Mouse (Mus musculus) hindlimb bud, embryonic 11.5 days (tissue): Measurements from ENCODE around the gene Izumo2.
"Not testable (repeated sequence)": the region's sequence is repeated elsewhere in the genome, so short reads cannot be mapped to it uniquely, and the experiment has no call there.

ENCODE experiments used
- DNase-seq: peaks from one replicate; pipeline ENCODE4 v3.0.0-alpha.2; 2012; ENCODE audit warnings: low read depth, low spot score; ENCODE audit errors: extremely low spot score

Gene Izumo2

DNA sequence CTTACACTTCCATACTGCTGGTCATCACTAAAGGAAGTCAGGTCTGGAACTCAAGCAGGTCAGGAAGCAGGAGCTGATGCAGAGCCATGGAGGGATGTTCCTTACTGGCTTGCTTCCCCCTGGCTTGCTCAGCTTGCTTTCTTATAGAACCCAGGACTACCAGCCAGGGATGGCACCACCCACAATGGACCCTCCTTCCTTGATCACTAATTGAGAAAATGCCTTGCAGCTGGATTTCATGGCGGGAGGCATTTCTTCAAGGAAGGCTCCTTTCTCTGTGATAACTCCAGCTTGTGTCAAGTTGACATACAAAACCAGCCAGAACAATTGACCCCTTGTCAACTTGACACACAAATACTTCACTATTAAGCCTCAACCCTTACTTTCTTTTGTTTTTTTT, 42.4 kb downstream of the Izumo2 start, which contains the start of gene Zfp473:
Zfp473 (minus strand) TSS at position 101 of the 400 bp plus-strand sequence.
- DNase-seq, result not testable (repeated sequence)

DNA sequence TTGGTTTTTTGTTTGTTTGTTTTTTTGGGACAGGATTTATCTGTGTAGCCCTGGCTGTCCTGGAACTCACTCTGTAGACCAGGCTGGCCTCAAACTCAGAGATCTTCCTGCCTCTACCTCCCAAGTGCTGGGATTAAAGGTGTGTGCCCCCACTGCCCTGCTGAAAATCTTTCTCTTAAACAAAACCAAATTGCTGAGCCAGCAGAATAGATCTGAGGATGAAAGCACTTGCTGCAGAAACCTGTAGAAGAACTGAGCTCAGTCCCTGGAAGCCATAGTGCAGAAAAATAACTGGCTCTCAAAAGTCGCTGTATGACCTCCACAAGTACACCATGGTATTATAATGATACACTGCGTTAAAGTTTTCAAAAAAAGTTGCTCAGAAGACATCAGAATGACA, 48.6 kb downstream of the Izumo2 start:
- no peak for DNase-seq

DNA sequence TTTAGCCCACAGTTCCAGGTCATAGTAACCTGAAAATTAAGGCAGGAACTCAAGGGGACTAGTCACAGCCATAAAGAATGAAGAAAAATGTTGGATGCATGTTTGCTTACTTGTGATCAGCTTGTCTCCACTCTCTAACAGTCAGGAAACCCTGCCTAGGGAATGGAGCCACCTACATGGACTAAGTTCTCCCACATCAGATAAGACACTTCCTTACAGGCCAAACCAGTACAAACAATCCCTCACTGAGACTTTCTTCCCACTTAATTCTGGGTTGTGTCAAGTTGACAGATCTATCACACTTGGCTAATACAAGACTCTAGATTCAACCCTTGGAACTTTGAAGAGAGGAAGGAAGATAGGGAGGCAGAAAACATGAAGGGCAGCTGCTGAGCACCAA, 51.8 kb downstream of the Izumo2 start:
- no peak for DNase-seq

DNA sequence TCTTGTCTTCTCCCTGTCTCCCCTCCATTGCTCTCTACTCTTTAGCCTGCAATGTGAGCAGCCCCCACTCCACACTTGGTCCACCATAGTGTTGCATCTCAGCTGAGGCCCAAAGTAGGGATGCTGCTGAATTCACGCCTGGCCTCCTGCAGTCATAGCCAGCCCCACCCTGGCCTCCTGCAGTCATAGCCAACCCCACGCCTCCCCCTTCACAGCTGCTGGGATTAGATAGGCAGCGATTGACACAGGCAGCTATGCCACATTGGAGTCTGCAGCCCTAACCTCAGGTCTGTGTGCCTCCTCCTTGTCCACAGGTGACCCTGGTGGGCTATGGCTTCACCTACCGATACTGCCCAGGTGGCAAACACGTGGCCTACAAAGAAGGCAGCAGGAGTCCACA, 59.6 kb downstream of the Izumo2 start:
- no peak for DNase-seq
